Mouse (Mus musculus): Measurements from ENCODE around the gene Gm37240. TPM values are rescaled to one million over a fixed set of nuclear protein-coding genes. Genes with fewer than 3 reads are reported as not detected.
A peak's percentile ranks its signal among the peaks of the same experiment; 100 is the strongest.

Gene Gm37240
- total RNA-seq, 1 experiment = 1.2 TPM

DNA sequence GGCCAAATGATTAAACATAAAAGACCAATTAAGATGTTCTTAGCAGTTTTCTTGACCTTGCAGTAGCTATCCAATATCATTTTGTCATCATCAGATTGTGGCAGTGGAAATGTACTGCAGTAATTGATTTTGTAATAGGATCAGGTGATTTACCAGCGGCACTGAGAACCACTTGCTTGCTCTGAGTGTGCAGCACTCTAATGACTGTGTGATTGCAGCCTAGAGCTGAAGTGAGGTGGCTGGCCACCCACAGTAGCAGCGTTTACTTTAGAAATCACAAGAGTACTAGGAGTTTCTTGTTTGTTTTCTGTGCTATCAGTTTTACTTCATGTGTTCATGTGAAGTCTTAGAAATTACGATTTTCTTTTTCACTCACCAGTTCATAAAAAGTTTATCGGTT lies 1011.1 kb downstream of the Gm37240 start:
- in situ Hi-C loops (cut with MboI; ENCODE audit: low sequenced_read_pairs in 2 of 2, unreplicated experiment in 2 of 2) = no loop called here

GRCm38 (mm10) chr3:84875306-84875705 lies 1012.0 kb downstream of the Gm37240 start:
- Histone ChIP-seq H3K4me3 (ENCODE audit: insufficient read depth in 1 of 2, low read depth in 1 of 2, low read length in 2 of 2, poor library complexity in 1 of 2, severe bottlenecking in 1 of 2) (no peak overlapping the region), H3K4me1 (ENCODE audit: control insufficient read depth in 2 of 2, insufficient read depth in 2 of 2, low read length in 2 of 2, poor library complexity in 1 of 2) (no peaks in the 10 kb centered on the region; a peak in 1 of 4 replicates), H3K9me3 (ENCODE audit: control insufficient read depth, insufficient read depth, low read depth, low read length) (no peaks in the 10 kb centered on the region), H3K9ac (ENCODE audit: insufficient read depth, low read depth, low read length, poor library complexity, severe bottlenecking) (no peak overlapping the region), H3K36me3 (ENCODE audit: control insufficient read depth, insufficient read depth, low read length, poor library complexity, severe bottlenecking) (no peaks in the 10 kb centered on the region; the same call in 1 of the 2 replicates), H3K27ac (ENCODE audit: insufficient read depth, low read depth, low read length, poor library complexity, severe bottlenecking) (no peak overlapping the region)
- DNase-seq (ENCODE audit: low read depth, low spot score) = peak; percentile 37
- in situ Hi-C loops (cut with MboI; ENCODE audit: low sequenced_read_pairs in 2 of 2, unreplicated experiment in 2 of 2) = no loop called here
- TF ChIP-seq MAFK (IDR thresholded peaks at IDR 0.05; ENCODE audit: insufficient read depth, low read depth, low read length) (no peak), ZC3H11A (IDR thresholded peaks at IDR 0.05; ENCODE audit: borderline replicate concordance, low read depth, low read length) (no peak), ZNF384 (IDR thresholded peaks at IDR 0.05; ENCODE audit: low read depth, low read length) (no peak), HCFC1 (IDR thresholded peaks at IDR 0.05; ENCODE audit: borderline replicate concordance, insufficient read depth, low read length) (no peak), CHD2 (IDR thresholded peaks at IDR 0.05; ENCODE audit: low read depth, low read length) (no peak)

More for the DNA sequence above, 1011.1 kb downstream of the Gm37240 start:
- Histone ChIP-seq H3K27ac (ENCODE audit: insufficient read depth, low read depth, low read length, poor library complexity, severe bottlenecking) (no peak overlapping the region), H3K9ac (ENCODE audit: insufficient read depth, low read depth, low read length, poor library complexity, severe bottlenecking) (no peak overlapping the region), H3K36me3 (ENCODE audit: control insufficient read depth, insufficient read depth, low read length, poor library complexity, severe bottlenecking) (no peaks in the 10 kb centered on the region; the same call in 1 of the 2 replicates), H3K4me3 (ENCODE audit: insufficient read depth in 1 of 2, low read depth in 1 of 2, low read length in 2 of 2, poor library complexity in 1 of 2, severe bottlenecking in 1 of 2) (no peak overlapping the region), H3K4me1 (ENCODE audit: control insufficient read depth in 2 of 2, insufficient read depth in 2 of 2, low read length in 2 of 2, poor library complexity in 1 of 2) (no peaks in the 10 kb centered on the region; a peak in 1 of 4 replicates), H3K9me3 (ENCODE audit: control insufficient read depth, insufficient read depth, low read depth, low read length) (no peaks in the 10 kb centered on the region)
- TF ChIP-seq HCFC1 (IDR thresholded peaks at IDR 0.05; ENCODE audit: borderline replicate concordance, insufficient read depth, low read length) (no peak), ZC3H11A (IDR thresholded peaks at IDR 0.05; ENCODE audit: borderline replicate concordance, low read depth, low read length) (no peak), ZNF384 (IDR thresholded peaks at IDR 0.05; ENCODE audit: low read depth, low read length) (no peak), MAFK (IDR thresholded peaks at IDR 0.05; ENCODE audit: insufficient read depth, low read depth, low read length) (no peak), CHD2 (IDR thresholded peaks at IDR 0.05; ENCODE audit: low read depth, low read length) (no peak)
- no peak for DNase-seq (ENCODE audit: low read depth, low spot score)

- Histone ChIP-seq H3K36me3 (ENCODE audit: control insufficient read depth, insufficient read depth, low read length, poor library complexity, severe bottlenecking) (no peaks in the 10 kb centered on the region), H3K9me3 (ENCODE audit: control insufficient read depth, insufficient read depth, low read depth, low read length) (no peaks in the 10 kb centered on the region), H3K9ac (ENCODE audit: insufficient read depth, low read depth, low read length, poor library complexity, severe bottlenecking) (no peak overlapping the region), H3K4me1 (ENCODE audit: control insufficient read depth in 2 of 2, insufficient read depth in 2 of 2, low read length in 2 of 2, poor library complexity in 1 of 2) (no peaks in the 10 kb centered on the region; a peak in 1 of 4 replicates), H3K27ac (ENCODE audit: insufficient read depth, low read depth, low read length, poor library complexity, severe bottlenecking) (no peak overlapping the region), H3K4me3 (ENCODE audit: insufficient read depth in 1 of 2, low read depth in 1 of 2, low read length in 2 of 2, poor library complexity in 1 of 2, severe bottlenecking in 1 of 2) (no peak overlapping the region)
- TF ChIP-seq ZNF384 (IDR thresholded peaks at IDR 0.05; ENCODE audit: low read depth, low read length) (no peak), HCFC1 (IDR thresholded peaks at IDR 0.05; ENCODE audit: borderline replicate concordance, insufficient read depth, low read length) (no peak), MAFK (IDR thresholded peaks at IDR 0.05; ENCODE audit: insufficient read depth, low read depth, low read length) (no peak), CHD2 (IDR thresholded peaks at IDR 0.05; ENCODE audit: low read depth, low read length) (no peak), ZC3H11A (IDR thresholded peaks at IDR 0.05; ENCODE audit: borderline replicate concordance, low read depth, low read length) (no peak)
- in situ Hi-C loops (cut with MboI; ENCODE audit: low sequenced_read_pairs in 2 of 2, unreplicated experiment in 2 of 2) = no loop called here
- DNase-seq (ENCODE audit: low read depth, low spot score) = no peak
Measured at GRCm38 (mm10) chr3:84870126-84870525, 1017.2 kb downstream of the Gm37240 start.

DNA sequence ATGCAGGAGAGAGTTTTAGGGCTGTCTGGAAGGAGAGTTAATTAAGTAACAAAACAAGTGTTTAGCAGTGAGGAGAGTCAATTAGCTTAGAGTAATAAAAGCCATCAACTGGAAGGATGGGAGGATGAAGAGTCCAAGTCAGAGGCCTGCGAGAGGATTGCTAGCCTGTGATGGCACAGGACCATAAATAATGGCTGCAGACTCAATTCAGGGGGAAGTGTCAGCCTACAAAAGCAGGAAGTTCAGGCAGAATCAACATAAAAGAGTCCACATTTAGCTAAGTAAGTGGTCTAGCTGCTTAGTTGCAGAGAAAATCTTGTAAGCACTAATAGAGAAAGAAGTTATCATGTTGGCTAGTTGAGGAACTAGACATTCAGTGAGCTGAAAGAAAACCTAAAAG lies 1019.3 kb downstream of the Gm37240 start:
- in situ Hi-C loops (cut with MboI; ENCODE audit: low sequenced_read_pairs in 2 of 2, unreplicated experiment in 2 of 2) = no loop called here
- Histone ChIP-seq H3K27ac (ENCODE audit: insufficient read depth, low read depth, low read length, poor library complexity, severe bottlenecking) (no peak overlapping the region), H3K4me1 (ENCODE audit: control insufficient read depth in 2 of 2, insufficient read depth in 2 of 2, low read length in 2 of 2, poor library complexity in 1 of 2) (no peaks in the 10 kb centered on the region), H3K9me3 (ENCODE audit: control insufficient read depth, insufficient read depth, low read depth, low read length) (no peaks in the 10 kb centered on the region), H3K9ac (ENCODE audit: insufficient read depth, low read depth, low read length, poor library complexity, severe bottlenecking) (no peak overlapping the region), H3K36me3 (ENCODE audit: control insufficient read depth, insufficient read depth, low read length, poor library complexity, severe bottlenecking) (no peaks in the 10 kb centered on the region), H3K4me3 (ENCODE audit: insufficient read depth in 1 of 2, low read depth in 1 of 2, low read length in 2 of 2, poor library complexity in 1 of 2, severe bottlenecking in 1 of 2) (no peak overlapping the region)
- no peak for DNase-seq (ENCODE audit: low read depth, low spot score)
- TF ChIP-seq MAFK (IDR thresholded peaks at IDR 0.05; ENCODE audit: insufficient read depth, low read depth, low read length) = no peak
- TF ChIP-seq ZNF384 (IDR thresholded peaks at IDR 0.05; ENCODE audit: low read depth, low read length) = no peak
- TF ChIP-seq ZC3H11A (IDR thresholded peaks at IDR 0.05; ENCODE audit: borderline replicate concordance, low read depth, low read length) = no peak
- TF ChIP-seq CHD2 (IDR thresholded peaks at IDR 0.05; ENCODE audit: low read depth, low read length) = no peak
- no peak for TF ChIP-seq HCFC1 (IDR thresholded peaks at IDR 0.05; ENCODE audit: borderline replicate concordance, insufficient read depth, low read length)

Measured in ES-E14 (cell line).